Mouse (Mus musculus) layer of hippocampus, adult 9-11 months (tissue): Measurements from ENCODE around the gene Smim7.

ENCODE experiments used
- DNase-seq: peaks from one replicate; pipeline ENCODE4 v3.0.0; 2022

Smim7 gene

GRCm38 (mm10) chr8:72570633-72571610 lies at the start of gene Smim7:
TSS of gene Smim7 (minus strand) at chr8:72571088.
- peak; percentile 98 for DNase-seq

GRCm38 (mm10) chr8:72590198-72590597 lies 19.3 kb upstream of the Smim7 start:
- no peak for DNase-seq

GRCm38 (mm10) chr8:72589286-72589685 lies 18.4 kb upstream of the Smim7 start:
- peak; percentile 85 for DNase-seq

GRCm38 (mm10) chr8:72588865-72589264 lies 18.0 kb upstream of the Smim7 start:
- DNase-seq, result no peak

- no peak for DNase-seq
Observed at GRCm38 (mm10) chr8:72587806-72588205, 16.9 kb upstream of the Smim7 start.

GRCm38 (mm10) chr8:72584390-72584789 lies 13.5 kb upstream of the Smim7 start:
- no peak for DNase-seq

- DNase-seq, result peak; percentile 69
Observed at GRCm38 (mm10) chr8:72583056-72583771, 12.3 kb upstream of the Smim7 start.

GRCm38 (mm10) chr8:72579374-72579773 lies 8.5 kb upstream of the Smim7 start:
- no peak for DNase-seq

- DNase-seq, result no peak
Observed at GRCm38 (mm10) chr8:72577941-72578340, 7.1 kb upstream of the Smim7 start.

GRCm38 (mm10) chr8:72577266-72577665 lies 6.4 kb upstream of the Smim7 start:
- no peak for DNase-seq

- no peak for DNase-seq
Observed at GRCm38 (mm10) chr8:72575915-72576314, 5.0 kb upstream of the Smim7 start.

GRCm38 (mm10) chr8:72573450-72573849 lies 2.6 kb upstream of the Smim7 start:
- no peak for DNase-seq

GRCm38 (mm10) chr8:72572507-72572906 lies 1.6 kb upstream of the Smim7 start:
- no peak for DNase-seq

- DNase-seq, result peak; percentile 85
Observed at GRCm38 (mm10) chr8:72571611-72572473, 954 bp upstream of the Smim7 start, which contains the start of gene Tmem38a. TSS of gene Tmem38a (plus strand) at chr8:72572055.

- no peak for DNase-seq
Observed at GRCm38 (mm10) chr8:72565970-72566369, 4.9 kb downstream of the Smim7 start.

- DNase-seq, result no peak
Observed at GRCm38 (mm10) chr8:72561111-72561689, 9.7 kb downstream of the Smim7 start.

- no peak for DNase-seq
Observed at GRCm38 (mm10) chr8:72555770-72556169, 15.1 kb downstream of the Smim7 start.

GRCm38 (mm10) chr8:72549314-72549892 lies 21.5 kb downstream of the Smim7 start:
- DNase-seq, result no peak

- DNase-seq, result no peak
Observed at GRCm38 (mm10) chr8:72548644-72549313, 22.1 kb downstream of the Smim7 start.

- peak; percentile 99 for DNase-seq
Observed at GRCm38 (mm10) chr8:72547802-72548643, 22.9 kb downstream of the Smim7 start, which contains the start of gene Med26. TSS of gene Med26 (minus strand) at chr8:72548270.
